Mouse (Mus musculus) embryonic facial prominence, embryonic 10.5 days (tissue): ENCODE data around the gene Tm7sf2. TPM values are rescaled to one million over a fixed set of nuclear protein-coding genes. Genes with fewer than 3 reads are reported as not detected.
"Not testable (repeated sequence)": the region's sequence is repeated elsewhere in the genome, so short reads cannot be mapped to it uniquely, and the experiment has no call there.

Source experiments
- DNase-seq: peaks from one replicate; pipeline ENCODE4 v3.0.0-alpha.2; 2017; ENCODE audit warnings: low spot score
- H3K27ac ChIP-seq: fragments of 300-500 bp; sonication (generic); replicated peaks from 2 replicates; pipeline ENCODE4 v1.5.1; 2016; ENCODE audit warnings: mild to moderate bottlenecking
- H3K27me3 ChIP-seq: fragments of 300-500 bp; sonication (generic); replicated peaks from 2 replicates; pipeline ENCODE4 v1.6.1; 2016; ENCODE audit warnings: low read depth, mild to moderate bottlenecking; ENCODE audit not compliant: poor library complexity, severe bottlenecking
- H3K36me3 ChIP-seq: fragments of 300-500 bp; sonication (generic); replicated peaks from 2 replicates; pipeline ENCODE4 v1.6.1; 2016; ENCODE audit warnings: mild to moderate bottlenecking, moderate library complexity
- H3K4me1 ChIP-seq: fragments of 300-500 bp; sonication (generic); 2 replicates; pipeline ENCODE4 v1.6.1; 2016
- H3K4me3 ChIP-seq: fragments of 300-500 bp; sonication (generic); 2 replicates; pipeline ENCODE4 v1.5.1; 2016; ENCODE audit warnings: mild to moderate bottlenecking, moderate library complexity
- H3K9me3 ChIP-seq: fragments of 300-500 bp; sonication (generic); 2 replicates; pipeline ENCODE4 v1.6.1; 2016; ENCODE audit warnings: mild to moderate bottlenecking
- WGBS: fragments of 180-500 bp; shearing (Covaris S2); methylation state at CpG from one replicate; pipeline ENCODE4 v1.1.7; 2016; 5-methylcytosine and 5-hydroxymethylcytosine counted together
- polyA plus RNA-seq: library from polyadenylated mRNA; unstranded; fragments of >200 nt; fragmentation: Nextera tagmentation; extraction: Ambion mirVana; gene quantifications from 2 replicates; pipeline ENCODE4 v1.2.1, GENCODE M21; 2016

Tm7sf2 gene
- polyA plus RNA-seq, 1 experiment from 2014 or later: 30.3 TPM

DNA sequence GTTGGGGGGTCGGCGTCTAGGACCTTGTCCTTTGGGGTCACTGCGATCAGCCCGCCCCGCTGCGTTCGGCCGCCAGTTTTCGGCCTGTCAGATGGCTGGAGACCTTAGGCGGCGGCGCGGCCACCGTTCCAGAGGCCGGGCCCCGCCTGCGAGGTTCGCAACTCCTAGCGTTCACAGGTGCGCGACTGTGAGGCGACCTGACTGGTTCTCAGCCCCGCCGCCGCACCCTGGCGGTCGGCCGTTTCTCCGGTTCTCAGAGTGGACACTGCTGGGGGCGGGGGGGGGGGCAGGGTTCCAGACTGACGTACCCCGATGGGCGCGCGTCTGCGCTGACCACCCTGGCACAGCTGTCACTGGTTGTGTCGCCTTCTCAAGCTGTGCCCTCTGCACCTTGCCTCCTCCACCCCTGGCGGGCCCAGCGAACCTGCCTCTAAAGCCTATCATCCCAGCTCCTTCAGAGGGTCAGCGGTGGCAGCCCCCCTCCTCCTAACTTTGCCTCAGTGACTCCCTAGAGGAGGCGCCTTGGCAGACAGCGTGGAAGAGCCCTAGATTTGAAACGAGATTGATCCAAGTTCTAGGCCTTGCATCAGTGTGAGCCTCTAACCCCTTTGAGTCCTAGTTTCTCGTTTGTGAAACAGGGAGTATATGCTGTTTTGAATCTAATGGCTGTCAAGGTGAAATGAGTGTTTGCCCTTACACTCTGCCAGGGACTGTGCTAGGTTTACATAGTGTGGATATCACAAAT, 20.8 kb downstream of the Tm7sf2 start:
- WGBS: 2% methylated on average over 44 of the region's 44 CpGs
- Histone ChIP-seq H3K36me3 (peaks cover 45% of the 10 kb centered on the region), H3K9me3 (no peaks in the 10 kb centered on the region), H3K27me3 (no peaks in the 10 kb centered on the region), H3K27ac (peak overlapping the region; percentile 99), H3K4me3 (peak overlapping the region; percentile 82), H3K4me1 (peaks cover 26% of the 10 kb centered on the region)
- no peak for DNase-seq

DNA sequence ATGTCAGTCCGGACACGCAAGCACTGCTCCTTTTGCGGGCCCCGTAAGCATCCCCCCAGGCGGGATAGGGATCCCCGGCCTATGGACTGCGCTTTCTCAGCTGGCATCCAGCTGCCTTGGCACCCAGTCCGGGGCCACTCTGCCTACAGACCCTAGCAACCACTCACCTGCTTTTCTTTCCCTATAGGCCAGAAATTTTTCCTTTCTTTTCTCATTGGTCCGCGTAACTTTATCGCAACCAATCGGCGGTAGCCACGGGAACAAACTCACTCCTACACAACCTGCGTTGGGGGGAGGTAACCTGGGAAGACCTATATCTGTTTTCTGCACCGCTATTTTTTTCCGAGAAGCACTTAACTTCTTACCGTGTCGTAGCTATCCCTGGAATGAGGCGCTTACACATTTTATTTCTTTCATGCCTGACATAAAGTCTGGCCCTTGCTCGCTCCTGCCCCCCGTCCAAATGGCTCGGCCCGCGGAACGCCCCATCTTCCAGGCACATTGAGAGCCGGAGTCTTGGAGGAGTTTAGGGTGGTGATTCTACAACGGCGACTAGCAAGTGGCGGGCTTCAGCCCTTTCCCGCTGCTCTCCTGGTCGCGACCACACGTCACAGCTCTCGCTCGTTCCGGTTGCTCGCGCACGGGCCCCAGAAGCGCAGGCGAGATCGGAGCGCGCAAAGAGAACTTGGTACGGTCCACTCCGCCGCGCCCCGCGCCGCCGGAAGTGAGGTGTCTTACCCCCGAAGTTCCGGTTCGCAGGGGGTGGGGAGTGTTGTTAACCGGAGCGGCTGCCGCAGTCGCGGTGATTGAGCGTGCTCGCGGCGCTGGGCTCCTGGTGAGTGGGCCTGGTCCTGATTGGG, 21.6 kb downstream of the Tm7sf2 start, which contains the start of gene Syvn1:
Gene Syvn1 (plus strand): TSS at position 283 of the 860 bp plus-strand sequence.
- peak within 1 kb of the TSS; percentile 99 for H3K27ac ChIP-seq
- DNase-seq: peak; percentile 93
- WGBS: under 1% methylated on average over 65 of the region's 65 CpGs
- H3K4me1 ChIP-seq: peaks cover 26% of the 10 kb centered on the region
- peaks cover 37% of the 10 kb centered on the region for H3K36me3 ChIP-seq
- no peaks in the 10 kb centered on the region for H3K27me3 ChIP-seq
- H3K4me3 ChIP-seq: peak within 1 kb of the TSS; percentile 82
- no peaks in the 10 kb centered on the region for H3K9me3 ChIP-seq

DNA sequence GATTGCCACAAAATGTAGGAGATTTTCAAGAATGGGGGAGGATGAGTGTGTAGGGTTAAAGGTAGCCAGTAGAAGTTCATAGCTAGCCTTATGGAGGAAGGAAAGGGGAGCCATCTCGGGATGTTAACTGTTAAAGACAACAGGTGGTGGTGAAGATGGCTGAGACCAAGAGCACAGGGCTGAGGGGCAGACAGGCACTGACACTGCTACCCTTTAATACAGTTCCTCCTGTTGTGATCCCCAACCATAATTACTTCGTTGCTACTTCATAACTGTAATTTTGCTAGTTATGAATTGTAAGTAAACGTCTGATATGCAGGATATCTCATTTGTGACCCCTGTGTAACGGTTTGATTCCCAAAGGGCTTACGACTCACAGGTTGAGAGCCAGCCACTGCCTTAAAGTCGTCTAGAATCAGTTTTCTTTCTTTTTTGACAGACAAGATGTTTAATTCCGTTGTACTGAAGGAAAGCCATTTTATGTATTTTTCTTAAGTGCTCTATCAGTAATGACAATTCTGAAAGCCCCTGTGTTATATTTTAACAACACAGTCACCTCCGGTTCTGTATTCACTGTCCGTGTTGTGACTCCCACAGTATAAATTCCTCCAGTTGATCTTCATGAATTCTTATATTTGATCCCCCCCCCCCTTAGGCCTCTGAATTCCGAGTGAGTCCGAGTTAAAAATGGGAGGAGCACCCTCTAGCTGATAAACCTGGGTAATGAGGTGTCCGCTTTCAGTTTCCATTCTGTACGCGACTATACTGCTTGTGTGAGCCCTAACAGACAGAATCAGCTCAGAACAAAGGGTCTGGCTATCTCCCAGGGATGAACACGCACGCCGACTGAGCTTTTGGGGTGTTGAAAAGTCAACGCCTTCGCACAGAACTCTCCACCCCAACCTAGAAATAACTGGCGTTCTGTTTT, 22.5 kb downstream of the Tm7sf2 start:
- Histone ChIP-seq H3K27me3 (no peaks in the 10 kb centered on the region), H3K9me3 (no peaks in the 10 kb centered on the region), H3K4me1 (peaks cover 26% of the 10 kb centered on the region), H3K4me3 (peak overlapping the region; percentile 82), H3K27ac (peak overlapping the region; percentile 99), H3K36me3 (peaks cover 28% of the 10 kb centered on the region)
- 24% methylated on average over 20 of the region's 20 CpGs for WGBS
- no peak for DNase-seq

DNA sequence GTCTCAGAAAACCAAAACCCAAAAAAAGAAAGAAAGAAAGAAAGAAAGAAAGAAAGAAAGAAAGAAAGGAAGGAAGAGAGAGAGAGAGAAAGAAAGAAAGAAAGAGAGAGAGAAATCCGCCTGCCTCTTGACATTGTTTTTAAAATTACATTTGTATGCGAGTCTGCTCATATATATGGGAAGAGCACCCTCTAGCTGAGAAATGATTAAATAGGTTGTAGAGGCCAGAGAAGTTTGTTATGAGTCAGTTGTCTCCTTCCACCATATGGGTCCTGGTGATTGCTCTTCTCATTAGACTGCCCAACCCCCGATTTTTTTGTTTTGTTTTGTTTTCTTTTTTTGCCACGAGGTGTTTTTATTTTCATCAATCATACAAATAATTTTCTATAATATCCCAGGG, 24.1 kb downstream of the Tm7sf2 start:
- not testable (repeated sequence) for H3K4me3 ChIP-seq, DNase-seq, H3K27ac ChIP-seq, H3K9me3 ChIP-seq, H3K27me3 ChIP-seq
- H3K4me1 ChIP-seq: peaks cover 26% of the 10 kb centered on the region
- WGBS: 80% methylated on average over 4 of the region's 4 CpGs
- H3K36me3 ChIP-seq: peaks cover 13% of the 10 kb centered on the region

DNA sequence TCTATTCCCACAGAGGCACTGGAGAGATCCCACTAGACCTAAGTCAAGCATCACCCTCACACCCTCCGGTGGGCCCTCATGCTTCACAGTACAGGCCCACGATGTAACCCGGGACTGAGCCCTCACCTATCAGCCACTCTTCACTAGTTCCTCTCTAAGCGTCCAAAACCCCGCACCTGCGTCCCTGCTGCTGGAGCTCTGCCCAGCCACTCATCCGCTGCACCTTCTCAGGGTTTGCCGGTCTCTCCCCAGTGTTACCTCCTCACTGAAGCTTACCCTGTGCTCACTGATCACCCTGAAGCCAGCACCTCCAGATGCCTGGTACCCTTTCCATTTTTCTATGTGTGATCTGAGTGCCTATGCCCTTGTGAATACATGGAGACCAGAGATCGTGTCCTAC, 25.9 kb downstream of the Tm7sf2 start:
- Histone ChIP-seq H3K27me3 (no peaks in the 10 kb centered on the region), H3K27ac (0 out of 2 replicates have a peak overlapping the region, but pooled peaks have one; percentile 4), H3K9me3 (no peaks in the 10 kb centered on the region), H3K4me1 (peaks cover 10% of the 10 kb centered on the region), H3K4me3 (no peak overlapping the region; the same call in 1 of the 2 replicates), H3K36me3 (no peaks in the 10 kb centered on the region)
- WGBS: 86% methylated on average over 9 of the region's 9 CpGs
- no peak for DNase-seq

DNA sequence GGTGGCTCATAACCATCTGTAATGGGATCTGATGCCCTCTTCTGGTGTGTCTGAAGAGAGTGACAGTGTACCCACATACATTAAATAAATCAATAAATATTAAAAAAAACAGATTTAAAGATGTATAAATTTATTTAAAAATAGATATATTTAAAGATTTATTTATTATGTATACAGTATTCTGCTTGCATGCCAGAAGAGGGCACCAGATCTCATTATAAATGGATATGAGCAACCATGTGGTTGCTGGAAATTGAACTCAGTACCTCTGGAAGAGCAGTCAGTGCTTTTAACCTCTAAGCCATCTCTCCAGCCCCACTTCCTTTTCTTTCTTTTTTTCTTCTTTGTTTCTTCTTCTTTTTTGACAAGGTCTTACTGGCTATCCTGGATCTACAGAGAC, 28.2 kb downstream of the Tm7sf2 start:
- no peak for DNase-seq
- Histone ChIP-seq H3K27ac (no peak overlapping the region), H3K4me3 (no peak overlapping the region), H3K9me3 (no peaks in the 10 kb centered on the region), H3K4me1 (peaks cover 6% of the 10 kb centered on the region), H3K27me3 (no peaks in the 10 kb centered on the region), H3K36me3 (no peaks in the 10 kb centered on the region)

DNA sequence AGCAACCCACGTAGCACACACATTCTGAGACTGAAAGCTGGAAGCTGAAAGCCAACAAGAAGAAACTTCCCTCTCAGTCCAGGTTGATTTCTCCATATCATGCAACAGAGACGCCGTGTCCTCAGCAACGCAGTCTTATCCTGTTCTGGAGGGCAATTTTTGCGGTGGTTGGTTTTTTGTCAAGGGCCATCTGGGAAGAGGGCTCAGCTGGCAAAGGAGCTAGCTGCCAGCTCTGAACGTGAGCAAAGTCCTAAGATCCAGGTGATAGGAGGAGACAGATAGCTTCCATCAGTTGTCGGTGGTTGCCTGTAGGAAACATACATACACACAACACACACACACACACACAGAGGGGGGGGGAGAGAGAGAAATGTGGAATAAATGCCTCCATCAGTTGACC, 29.8 kb downstream of the Tm7sf2 start:
- H3K4me1 ChIP-seq: peaks cover 5% of the 10 kb centered on the region
- H3K4me3 ChIP-seq: no peak overlapping the region
- H3K9me3 ChIP-seq: no peaks in the 10 kb centered on the region
- H3K27me3 ChIP-seq: no peaks in the 10 kb centered on the region
- DNase-seq: no peak
- 87% methylated on average over 7 of the region's 7 CpGs for WGBS
- no peak overlapping the region for H3K27ac ChIP-seq
- no peaks in the 10 kb centered on the region for H3K36me3 ChIP-seq

DNA sequence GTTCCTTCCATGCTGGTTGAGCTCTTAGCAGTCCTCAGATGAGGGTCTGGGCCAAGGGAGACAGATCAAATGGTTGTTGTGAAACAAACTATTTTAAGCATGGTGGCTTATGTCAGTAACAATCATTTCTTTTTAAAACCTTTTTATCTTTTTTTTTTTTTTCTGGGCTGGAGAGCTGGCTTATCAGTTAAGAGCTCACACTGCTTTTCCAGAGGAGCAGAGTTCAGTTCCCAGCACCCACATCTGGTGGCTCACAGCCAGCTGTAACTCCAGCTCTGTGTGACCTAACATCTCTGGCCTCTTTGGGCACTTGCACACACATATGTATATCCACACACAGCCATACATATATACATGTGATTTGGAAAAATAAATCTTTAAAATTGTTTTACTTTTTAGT, 30.5 kb downstream of the Tm7sf2 start:
- Histone ChIP-seq H3K27ac (no peak overlapping the region), H3K36me3 (no peaks in the 10 kb centered on the region), H3K27me3 (no peaks in the 10 kb centered on the region), H3K4me3 (no peak overlapping the region), H3K4me1 (peaks cover 5% of the 10 kb centered on the region), H3K9me3 (no peaks in the 10 kb centered on the region)
- DNase-seq: no peak

DNA sequence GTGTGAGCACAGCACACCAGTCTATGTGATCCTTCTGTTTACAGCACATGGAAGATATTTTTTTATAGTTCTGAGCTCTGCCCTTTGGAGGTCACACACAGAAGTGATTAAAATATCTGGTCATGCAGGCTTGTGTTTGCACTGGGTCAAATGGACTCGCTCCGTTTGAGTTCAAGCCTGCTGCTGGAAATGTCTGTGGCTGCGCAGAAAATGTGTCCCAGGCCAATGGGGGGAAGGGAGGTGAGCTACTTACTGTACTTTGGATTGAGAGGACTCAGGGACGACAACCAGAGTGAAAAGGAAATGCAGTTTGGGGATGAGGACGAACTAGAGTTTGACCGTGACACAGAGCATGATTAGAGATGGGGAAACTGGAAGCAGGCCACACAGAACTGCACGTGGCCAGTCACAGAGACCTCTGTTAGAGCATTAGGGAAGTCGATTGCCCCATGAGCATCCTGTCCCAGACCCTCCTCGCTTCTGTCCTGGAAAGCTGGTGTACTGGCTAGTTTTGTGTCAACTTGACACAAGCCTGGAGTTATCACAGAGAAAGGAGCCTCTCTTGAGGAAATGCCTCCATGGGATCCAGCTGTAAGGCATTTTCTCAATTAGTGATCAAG, 32.1 kb downstream of the Tm7sf2 start:
- Histone ChIP-seq H3K27ac (no peak overlapping the region; the same call in 1 of the 2 replicates), H3K9me3 (no peaks in the 10 kb centered on the region), H3K27me3 (no peaks in the 10 kb centered on the region), H3K36me3 (no peaks in the 10 kb centered on the region), H3K4me3 (no peak overlapping the region), H3K4me1 (peaks cover 5% of the 10 kb centered on the region)
- no peak for DNase-seq
- WGBS: 69% methylated on average over 9 of the region's 9 CpGs

DNA sequence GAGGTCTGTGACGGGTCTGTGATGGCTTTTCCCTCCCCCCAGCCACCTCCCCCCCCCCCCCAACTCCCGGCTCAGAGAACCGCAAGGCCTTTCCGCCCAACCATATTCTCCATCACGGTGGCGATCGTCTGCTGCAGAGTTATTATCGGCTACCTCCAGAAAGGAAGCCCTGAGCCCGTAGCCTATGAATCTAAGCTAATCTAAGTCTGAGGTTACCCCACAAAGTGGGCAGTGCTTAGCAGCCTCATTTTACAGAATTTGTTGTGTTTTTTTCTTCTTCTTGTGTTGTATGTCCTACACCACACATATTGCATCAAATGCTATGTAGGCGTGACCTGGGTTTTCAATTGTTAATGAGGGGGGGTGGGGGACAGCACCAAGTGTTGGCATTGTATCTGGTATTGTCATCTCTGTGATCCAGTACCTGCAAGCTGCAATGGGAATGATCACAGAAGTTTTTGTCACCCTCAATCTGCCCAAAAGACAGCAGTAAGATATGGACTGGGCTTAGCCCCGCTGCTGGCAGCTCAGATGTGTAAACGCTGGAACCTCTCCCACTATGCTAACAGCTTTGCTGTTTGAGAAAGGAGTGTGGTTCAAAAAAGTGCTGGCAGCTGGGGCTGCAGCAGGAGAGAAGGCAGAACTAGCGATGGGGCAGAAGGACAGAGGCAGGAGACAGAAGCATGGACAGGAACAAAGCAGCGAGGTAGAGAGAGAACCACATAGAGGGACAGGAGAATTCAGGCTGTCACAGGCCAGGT, 37.5 kb downstream of the Tm7sf2 start:
- no peak overlapping the region for H3K4me3 ChIP-seq
- no peaks in the 10 kb centered on the region for H3K27me3 ChIP-seq
- WGBS: 78% methylated on average over 14 of the region's 14 CpGs
- no peaks in the 10 kb centered on the region for H3K9me3 ChIP-seq
- H3K4me1 ChIP-seq: no peaks in the 10 kb centered on the region
- no peak overlapping the region for H3K27ac ChIP-seq
- H3K36me3 ChIP-seq: no peaks in the 10 kb centered on the region
- DNase-seq: no peak

DNA sequence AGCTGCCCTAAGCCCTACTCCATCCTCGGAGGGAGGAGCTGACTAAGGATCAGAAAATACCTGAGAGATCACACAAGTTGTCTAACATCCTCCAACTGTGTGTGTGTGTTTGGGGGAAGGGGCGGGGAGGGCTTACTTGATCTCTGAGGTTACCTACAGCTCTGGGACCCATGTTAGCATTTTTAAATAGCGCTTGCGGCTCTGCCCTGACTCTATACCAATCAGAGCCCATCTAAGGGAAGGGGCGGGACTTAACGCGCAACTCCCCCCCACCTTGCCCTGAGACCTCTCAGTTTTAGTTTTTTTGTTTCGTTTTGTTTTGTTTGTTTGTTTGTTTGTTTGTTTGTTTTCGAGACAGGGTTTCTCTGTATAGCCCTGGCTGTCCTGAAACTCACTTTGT, 38.7 kb downstream of the Tm7sf2 start:
- H3K4me1 ChIP-seq: no peaks in the 10 kb centered on the region
- no peaks in the 10 kb centered on the region for H3K27me3 ChIP-seq
- no peaks in the 10 kb centered on the region for H3K9me3 ChIP-seq
- 83% methylated on average over 9 of the region's 9 CpGs for WGBS
- no peak overlapping the region for H3K4me3 ChIP-seq
- no peaks in the 10 kb centered on the region for H3K36me3 ChIP-seq
- no peak for DNase-seq
- H3K27ac ChIP-seq: no peak overlapping the region
